Mouse (Mus musculus) ES-Bruce4 (cell line): ENCODE measurements around the gene Prps2. TPM values are rescaled to one million over a fixed set of nuclear protein-coding genes. Genes with fewer than 3 reads are reported as not detected.
"Not testable (repeated sequence)": the region's sequence is repeated elsewhere in the genome, so short reads cannot be mapped to it uniquely, and the experiment has no call there.

ENCODE experiments used
- H3K27ac ChIP-seq: 2 replicates; pipeline ENCODE4 v1.5.1; 2012; ENCODE audit warnings: low read length, inconsistent platforms; ENCODE audit not compliant: insufficient read depth
- H3K27me3 ChIP-seq: 2 replicates; pipeline ENCODE4 v1.6.1; 2012; ENCODE audit warnings: mild to moderate bottlenecking, low read length, inconsistent platforms; ENCODE audit not compliant: control insufficient read depth, poor library complexity, insufficient read depth, severe bottlenecking
- H3K36me3 ChIP-seq: 2 replicates; pipeline ENCODE4 v1.6.1; 2012; ENCODE audit warnings: inconsistent platforms, mild to moderate bottlenecking, low read length, moderate library complexity; ENCODE audit not compliant: control insufficient read depth, poor library complexity, insufficient read depth, severe bottlenecking
- H3K4me1 ChIP-seq: one replicate; pipeline ENCODE4 v1.8.1; 2011; ENCODE audit warnings: low read length; ENCODE audit not compliant: control insufficient read depth, insufficient read depth
- H3K4me3 ChIP-seq: 2 replicates; pipeline ENCODE4 v1.5.1; 2011; ENCODE audit warnings: low read depth, mild to moderate bottlenecking, low read length
- H3K9ac ChIP-seq: 2 replicates; pipeline ENCODE4 v1.6.1; 2012; ENCODE audit warnings: low read depth, mild to moderate bottlenecking, inconsistent platforms; ENCODE audit not compliant: poor library complexity, severe bottlenecking
- H3K9me3 ChIP-seq: replicated peaks from 2 replicates; pipeline ENCODE4 v1.6.1; 2012; ENCODE audit warnings: mild to moderate bottlenecking, low read length, inconsistent platforms; ENCODE audit not compliant: control insufficient read depth, poor library complexity, insufficient read depth, severe bottlenecking
- CTCF ChIP-seq: IDR thresholded peaks from one replicate; pipeline ENCODE4 v1.8.1; 2011; ENCODE audit warnings: low read depth, low read length
- EP300 ChIP-seq: IDR thresholded peaks from 2 replicates; pipeline ENCODE4 v1.6.1; 2011; ENCODE audit warnings: low read depth, low read length; ENCODE audit not compliant: insufficient read depth
- POLR2A ChIP-seq: IDR thresholded peaks from one replicate; pipeline ENCODE4 v1.8.1; 2011; ENCODE audit warnings: low read length; ENCODE audit not compliant: insufficient read depth
- polyA plus RNA-seq: library from polyadenylated mRNA; stranded (reverse); fragments of >200 nt; gene quantifications from 2 replicates; pipeline ENCODE4 v1.2.4, GENCODE M21; 2011; ENCODE audit warnings: low read depth; ENCODE audit not compliant: missing spikeins, insufficient read depth, insufficient read length

The Prps2 gene
- polyA plus RNA-seq, 1 experiment, result 30.1 TPM

- Histone ChIP-seq H3K9ac (no peak overlapping the region), H3K27me3 (no peaks in the 10 kb centered on the region), H3K36me3 (no peaks in the 10 kb centered on the region), H3K9me3 (no peaks in the 10 kb centered on the region), H3K4me3 (no peak overlapping the region), H3K4me1 (no peaks in the 10 kb centered on the region), H3K27ac (no peak overlapping the region)
- TF ChIP-seq EP300 (no peak), POLR2A (no peak)
Observed at GRCm38 (mm10) chrX:167318819-167319396, 63.6 kb downstream of the Prps2 start.

- Histone ChIP-seq H3K4me1 (no peaks in the 10 kb centered on the region), H3K9me3 (no peaks in the 10 kb centered on the region), H3K9ac (no peak overlapping the region), H3K27ac (no peak overlapping the region), H3K27me3 (no peaks in the 10 kb centered on the region), H3K4me3 (no peak overlapping the region), H3K36me3 (no peaks in the 10 kb centered on the region)
- no peak for TF ChIP-seq EP300
- no peak for TF ChIP-seq CTCF
- TF ChIP-seq POLR2A, result no peak
Observed at GRCm38 (mm10) chrX:167315766-167316165, 66.8 kb downstream of the Prps2 start.

GRCm38 (mm10) chrX:167315093-167315726, 67.3 kb downstream of the Prps2 start:
- Histone ChIP-seq H3K27me3 (no peaks in the 10 kb centered on the region), H3K4me3 (no peak overlapping the region), H3K9ac (no peak overlapping the region), H3K36me3 (no peaks in the 10 kb centered on the region), H3K4me1 (no peaks in the 10 kb centered on the region), H3K27ac (no peak overlapping the region), H3K9me3 (no peaks in the 10 kb centered on the region)
- no peak for TF ChIP-seq CTCF
- no peak for TF ChIP-seq POLR2A
- no peak for TF ChIP-seq EP300

GRCm38 (mm10) chrX:167302061-167302460, 80.5 kb downstream of the Prps2 start:
- H3K9me3 ChIP-seq, H3K27ac ChIP-seq, H3K4me3 ChIP-seq, H3K4me1 ChIP-seq, H3K36me3 ChIP-seq, H3K27me3 ChIP-seq, H3K9ac ChIP-seq: not testable (repeated sequence)

Other genes starting within 250 kb of the Prps2 start
- 543 and 559 TPM in 2 replicates for gene Tmsb4x, start 173.4 kb downstream of the Prps2 start, polyA plus RNA-seq
- not detected in 2 replicates for gene Tlr8, start 118.4 kb downstream of the Prps2 start, polyA plus RNA-seq
- not detected in 2 replicates for gene Tlr7, start 52.2 kb downstream of the Prps2 start, polyA plus RNA-seq